Mouse (Mus musculus) spleen, adult 10 weeks (tissue): Measurements from ENCODE around the gene Clint1. TPM values are rescaled to one million over a fixed set of nuclear protein-coding genes. Genes with fewer than 3 reads are reported as not detected.

Experiments
- polyA plus RNA-seq: library from polyadenylated mRNA; stranded (reverse); fragments of 350-450 nt; fragmentation: Illumina TruSeq; extraction: RNeasy Lipid Tissue Mini Kit (QIAGEN cat#74804); gene quantifications from one replicate; pipeline ENCODE4 v1.2.3, GENCODE M21; 2015; ENCODE audit warnings: low replicate concordance; ENCODE audit not compliant: insufficient read depth

The Clint1 gene
- 90.3 TPM for polyA plus RNA-seq

DNA sequence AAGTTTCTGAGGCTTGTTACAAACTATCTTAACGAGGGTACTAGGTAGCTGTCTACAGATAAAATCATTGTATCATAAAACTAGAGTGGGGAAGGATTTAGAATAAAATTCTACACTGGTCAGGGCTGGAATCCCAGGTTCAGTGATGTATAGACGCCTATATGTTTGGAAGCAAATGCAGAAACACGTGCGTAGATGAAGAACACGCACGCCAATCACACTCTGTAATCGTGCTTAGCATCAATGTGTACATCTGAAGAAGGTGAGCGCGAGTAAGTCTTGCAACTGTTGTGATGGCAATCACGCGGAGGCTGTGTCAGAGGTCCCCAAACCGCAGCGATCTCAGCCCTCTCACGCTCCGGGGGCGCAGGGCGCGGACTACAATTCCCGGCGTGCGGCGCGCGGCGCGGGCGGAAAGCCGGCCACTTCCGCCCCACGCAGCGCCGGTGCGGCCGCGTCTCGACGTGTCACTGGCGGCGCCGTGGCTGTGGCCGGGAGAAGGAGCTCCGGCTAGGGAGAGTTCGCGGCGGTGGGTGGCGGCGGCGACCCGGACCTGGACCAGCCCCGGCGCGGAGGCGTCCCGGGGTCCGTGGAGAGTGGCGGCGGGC lies at the start of gene Clint1:
Gene Clint1, plus strand, starts transcription at position 536 of the 608 bp plus-strand sequence.

DNA sequence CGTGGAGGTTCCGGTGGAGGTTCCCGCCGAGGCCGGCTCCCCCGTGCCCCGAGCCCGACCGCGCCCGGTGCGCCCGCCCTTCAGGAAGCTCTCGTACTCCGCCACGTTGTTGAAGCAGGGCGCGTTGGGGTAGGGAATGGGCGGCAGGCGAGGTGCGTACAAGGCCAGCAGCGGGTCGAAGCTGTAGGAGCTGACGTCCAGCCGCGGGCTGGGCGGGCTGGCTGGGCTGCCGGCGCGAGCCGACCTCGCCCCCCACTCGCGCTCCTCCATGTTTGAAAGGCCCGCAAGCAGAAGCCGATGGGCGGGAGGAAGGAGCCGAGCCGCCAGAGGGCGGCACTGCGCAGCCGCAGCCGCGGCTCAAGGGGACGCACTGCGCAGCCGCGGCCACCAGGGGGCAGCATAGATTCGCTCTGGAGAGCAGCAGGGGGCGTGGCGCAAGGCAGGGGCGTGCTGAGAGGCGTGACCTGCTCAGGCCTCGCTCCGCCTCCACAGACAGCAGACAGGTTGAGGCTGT lies 92.8 kb downstream of the Clint1 start, which contains the start of gene Lsm11:
Gene Lsm11, minus strand, starts transcription at position 293 of the 514 bp plus-strand sequence.

DNA sequence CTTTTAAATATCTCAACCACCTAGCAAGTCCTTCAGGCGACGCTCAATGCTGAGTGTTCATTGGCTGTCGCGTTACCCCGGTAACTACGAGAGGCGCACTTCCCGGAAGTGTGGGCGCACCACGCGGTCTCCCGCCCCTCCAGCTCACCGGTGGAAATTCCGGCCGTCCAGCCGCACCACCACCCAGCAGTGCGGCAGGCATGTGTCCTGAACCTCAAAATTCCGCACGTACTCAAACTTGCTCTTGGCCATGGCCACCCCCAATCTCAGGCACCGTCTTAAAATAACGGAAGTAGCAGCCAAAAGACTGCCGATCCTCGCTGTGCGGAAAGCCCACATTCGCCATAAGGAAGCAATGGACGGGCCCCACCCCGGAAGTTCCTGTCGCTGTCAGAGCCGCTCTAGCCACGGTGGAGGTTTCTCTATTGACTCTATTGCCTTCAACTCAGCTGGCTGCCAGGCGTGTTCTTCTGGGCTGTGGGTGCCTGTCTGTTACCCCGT lies 103.3 kb downstream of the Clint1 start, which contains the start of gene Thg1l:
Gene Thg1l, minus strand, starts transcription at position 368 of the 501 bp plus-strand sequence.

Other genes with a start within 250 kb of the Clint1 start
- gene Lsm11, start 92.9 kb downstream of the Clint1 start, polyA plus RNA-seq = 5.6 TPM
- 17.3 TPM for gene Thg1l, start 103.4 kb downstream of the Clint1 start, polyA plus RNA-seq
- 0.12 TPM for gene Sox30, start 128.3 kb downstream of the Clint1 start, polyA plus RNA-seq
- 1.9 TPM for gene Gm12166, start 200.3 kb downstream of the Clint1 start, polyA plus RNA-seq
- 41.7 TPM for gene Adam19, start 203.9 kb downstream of the Clint1 start, polyA plus RNA-seq